Mouse (Mus musculus) ES-E14 (cell line): ENCODE measurements at regions not wholly inside any gene's neighbourhood (a gene's known extent, or its start where the extent isn't known, plus 50 kb on each side); places are given as distances from the start of the nearest gene placed in this dataset.

Source experiments
- CHD2 ChIP-seq: IDR thresholded peaks from 2 replicates; pipeline ENCODE4 v1.6.1; 2014; ENCODE audit warnings: mild to moderate bottlenecking, low read depth, low read length, inconsistent platforms
- HCFC1 ChIP-seq: IDR thresholded peaks from 2 replicates; pipeline ENCODE4 v1.6.1; 2012; ENCODE audit warnings: low read length, inconsistent platforms, borderline replicate concordance; ENCODE audit not compliant: insufficient read depth
- MAFK ChIP-seq: IDR thresholded peaks from 2 replicates; pipeline ENCODE4 v1.6.1; 2014; ENCODE audit warnings: mild to moderate bottlenecking, low read depth, low read length, inconsistent platforms; ENCODE audit not compliant: insufficient read depth
- ZC3H11A ChIP-seq: IDR thresholded peaks from 2 replicates; pipeline ENCODE4 v1.6.1; 2012; ENCODE audit warnings: low read depth, mild to moderate bottlenecking, inconsistent platforms, low read length, borderline replicate concordance
- ZNF384 ChIP-seq: IDR thresholded peaks from 2 replicates; pipeline ENCODE4 v1.6.1; 2012; ENCODE audit warnings: low read depth, low read length, inconsistent platforms

DNA sequence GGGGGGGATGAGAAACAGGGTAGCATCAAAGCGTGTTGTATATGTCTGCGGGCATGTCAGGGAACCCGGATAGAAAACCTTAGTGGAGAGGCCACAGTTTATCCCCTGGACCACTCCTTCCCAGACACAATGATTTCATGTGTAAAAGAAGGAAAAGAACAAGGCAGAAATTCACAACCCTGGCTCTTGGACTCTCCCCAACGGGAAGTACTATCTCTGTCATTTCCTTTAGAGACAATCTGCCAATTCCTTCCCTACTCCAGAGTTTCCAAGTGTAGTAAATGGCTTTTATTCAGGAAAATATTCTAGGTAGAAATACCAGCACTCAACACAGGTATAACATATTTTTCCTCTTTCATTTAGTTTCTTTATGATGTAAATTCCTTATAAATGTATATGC lies 141.7 kb upstream of the Ccn2 start:
- TF ChIP-seq ZC3H11A (no peak), MAFK (no peak), CHD2 (no peak), ZNF384 (no peak), HCFC1 (no peak)
